Mouse (Mus musculus): ENCODE measurements around the gene Ramp3. TPM values are rescaled to one million over a fixed set of nuclear protein-coding genes. Genes with fewer than 3 reads are reported as not detected.

Ramp3 gene
- polyA plus RNA-seq, 1 experiment: 3.5 TPM

DNA sequence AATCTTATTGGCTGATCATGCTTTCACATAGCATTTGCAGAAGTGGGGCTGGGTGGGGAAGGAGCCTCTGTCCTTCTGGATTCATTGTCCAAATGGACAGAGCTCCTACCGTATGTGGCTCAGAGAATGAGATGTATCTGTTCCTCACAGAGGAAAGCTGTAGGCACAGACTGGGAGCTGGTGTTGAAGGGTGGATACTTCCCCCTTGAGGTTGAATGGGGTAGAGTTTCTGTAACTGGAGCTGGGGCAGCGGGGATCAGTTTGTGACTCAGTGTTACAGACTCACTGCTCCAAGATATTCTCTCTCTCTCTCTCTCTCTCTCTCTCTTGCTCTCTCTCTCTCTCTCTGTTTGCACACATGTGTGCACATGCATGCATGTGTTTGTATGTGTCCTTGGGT, 11.7 kb downstream of the Ramp3 start:
- Histone ChIP-seq H3K4me3 (ENCODE audit: low read depth, low read length) (no peak overlapping the region), H3K4me1 (ENCODE audit: control insufficient read depth, insufficient read depth, insufficient read length, low read length) (no peaks in the 10 kb centered on the region), H3K27me3 (ENCODE audit: control insufficient read depth, insufficient read depth, low read length) (no peaks in the 10 kb centered on the region), H3K36me3 (ENCODE audit: control insufficient read depth, insufficient read depth, low read length) (no peaks in the 10 kb centered on the region), H3K27ac (ENCODE audit: insufficient read depth, low read depth, low read length) (no peak overlapping the region)
- 53% methylated on average over 2 of the region's 2 CpGs for WGBS
- no peak for TF ChIP-seq POLR2A (IDR thresholded peaks at IDR 0.05; ENCODE audit: low read depth, low read length)
- no peak for TF ChIP-seq CTCF (IDR thresholded peaks at IDR 0.05; ENCODE audit: extremely low read depth, insufficient read length, insufficient replicate concordance, low read depth, low read length)

DNA sequence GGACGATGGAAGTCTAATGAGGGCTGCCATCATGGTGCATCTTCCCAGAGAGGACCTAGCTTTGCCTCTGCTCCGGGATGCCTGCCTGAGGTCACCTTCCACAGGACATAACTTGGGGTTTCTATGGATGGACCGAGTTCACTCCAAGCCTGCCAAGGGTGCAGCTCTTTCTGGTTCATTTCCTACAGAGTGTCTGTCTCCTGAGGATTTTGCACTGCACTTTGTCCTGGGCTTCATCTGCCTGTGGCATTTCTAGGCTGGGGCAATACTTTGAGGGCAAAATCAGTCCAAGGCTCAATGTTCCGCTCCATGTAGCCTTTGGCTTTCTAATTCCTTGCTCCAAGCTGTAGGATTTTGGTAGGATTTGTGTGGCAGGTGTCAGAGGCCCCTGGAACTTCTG, 12.5 kb downstream of the Ramp3 start:
- Histone ChIP-seq H3K36me3 (ENCODE audit: control insufficient read depth, insufficient read depth, low read length) (no peaks in the 10 kb centered on the region), H3K4me3 (ENCODE audit: low read depth, low read length) (no peak overlapping the region), H3K27me3 (ENCODE audit: control insufficient read depth, insufficient read depth, low read length) (no peaks in the 10 kb centered on the region), H3K27ac (ENCODE audit: insufficient read depth, low read depth, low read length) (no peak overlapping the region), H3K4me1 (ENCODE audit: control insufficient read depth, insufficient read depth, insufficient read length, low read length) (no peaks in the 10 kb centered on the region)
- 83% methylated on average over 4 of the region's 4 CpGs for WGBS
- no peak for TF ChIP-seq POLR2A (IDR thresholded peaks at IDR 0.05; ENCODE audit: low read depth, low read length)
- TF ChIP-seq CTCF (IDR thresholded peaks at IDR 0.05; ENCODE audit: extremely low read depth, insufficient read length, insufficient replicate concordance, low read depth, low read length): no peak

DNA sequence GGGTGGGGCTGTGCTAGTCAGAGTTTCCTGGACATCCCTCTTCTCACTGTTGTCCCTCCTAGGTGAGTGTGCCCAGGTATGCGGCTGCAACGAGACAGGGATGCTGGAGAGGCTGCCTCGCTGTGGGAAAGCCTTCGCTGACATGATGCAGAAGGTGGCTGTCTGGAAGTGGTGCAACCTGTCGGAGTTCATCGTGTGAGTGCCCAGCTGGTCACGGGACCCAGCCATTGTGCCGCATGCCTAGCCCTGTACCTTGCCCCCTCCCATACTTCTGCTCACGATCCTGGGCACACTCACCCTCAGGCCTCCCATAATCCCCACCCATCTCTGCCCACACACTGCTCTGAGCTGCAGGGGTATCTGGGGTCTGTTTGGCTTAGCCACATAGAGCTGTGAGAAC, 16.4 kb downstream of the Ramp3 start:
- 67% methylated on average over 9 of the region's 9 CpGs for WGBS
- no peaks in the 10 kb centered on the region for H3K36me3 ChIP-seq (ENCODE audit: control insufficient read depth, insufficient read depth, low read length)
- TF ChIP-seq POLR2A (IDR thresholded peaks at IDR 0.05; ENCODE audit: low read depth, low read length): no peak
- TF ChIP-seq CTCF (IDR thresholded peaks at IDR 0.05; ENCODE audit: extremely low read depth, insufficient read length, insufficient replicate concordance, low read depth, low read length): no peak
- no peak overlapping the region for H3K4me3 ChIP-seq (ENCODE audit: low read depth, low read length)
- no peak overlapping the region for H3K27ac ChIP-seq (ENCODE audit: insufficient read depth, low read depth, low read length)
- no peaks in the 10 kb centered on the region for H3K27me3 ChIP-seq (ENCODE audit: control insufficient read depth, insufficient read depth, low read length)
- no peaks in the 10 kb centered on the region for H3K4me1 ChIP-seq (ENCODE audit: control insufficient read depth, insufficient read depth, insufficient read length, low read length)

DNA sequence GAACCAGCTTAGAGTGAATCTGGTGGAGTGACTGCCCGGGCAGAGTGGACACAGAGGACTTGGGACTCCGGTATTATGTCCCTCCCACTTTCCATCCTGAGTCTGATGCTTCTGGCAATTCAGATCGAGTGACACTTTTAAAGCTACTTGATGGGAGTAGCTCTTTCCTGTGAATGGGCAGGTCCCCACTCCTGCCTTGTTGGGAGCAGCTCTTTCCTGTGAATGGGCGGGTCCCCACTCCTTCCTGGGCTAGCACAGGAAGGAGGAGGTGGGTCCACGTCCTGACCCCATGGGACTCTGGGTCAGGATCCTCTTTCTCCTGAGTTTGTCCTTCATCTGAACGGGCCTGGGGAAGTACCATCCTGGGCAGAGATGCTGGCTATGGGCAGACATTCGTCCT, 17.1 kb downstream of the Ramp3 start:
- no peak overlapping the region for H3K27ac ChIP-seq (ENCODE audit: insufficient read depth, low read depth, low read length)
- WGBS: 51% methylated on average over 7 of the region's 7 CpGs
- no peak overlapping the region for H3K4me3 ChIP-seq (ENCODE audit: low read depth, low read length)
- H3K27me3 ChIP-seq (ENCODE audit: control insufficient read depth, insufficient read depth, low read length): no peaks in the 10 kb centered on the region
- no peaks in the 10 kb centered on the region for H3K36me3 ChIP-seq (ENCODE audit: control insufficient read depth, insufficient read depth, low read length)
- TF ChIP-seq CTCF (IDR thresholded peaks at IDR 0.05; ENCODE audit: extremely low read depth, insufficient read length, insufficient replicate concordance, low read depth, low read length) (no peak), POLR2A (IDR thresholded peaks at IDR 0.05; ENCODE audit: low read depth, low read length) (no peak)
- H3K4me1 ChIP-seq (ENCODE audit: control insufficient read depth, insufficient read depth, insufficient read length, low read length): no peaks in the 10 kb centered on the region

DNA sequence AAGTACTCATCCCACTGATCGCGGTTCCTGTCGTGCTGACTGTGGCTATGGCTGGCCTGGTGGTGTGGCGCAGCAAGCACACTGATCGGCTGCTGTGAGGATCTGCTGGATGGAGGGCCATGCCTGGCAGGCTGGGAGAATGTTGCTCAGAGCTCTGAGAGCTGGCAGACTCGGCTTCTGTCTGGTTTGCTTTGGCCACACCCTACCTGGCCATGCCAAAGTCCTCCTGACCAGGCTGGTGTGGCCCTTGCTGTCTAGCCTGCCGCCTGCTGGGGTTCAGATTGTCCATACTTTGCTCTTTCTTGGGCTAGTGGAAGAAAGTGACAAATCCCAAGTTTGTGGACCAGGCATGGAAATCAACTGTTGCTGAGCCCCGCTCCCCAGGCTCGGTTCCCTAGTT, 18.3 kb downstream of the Ramp3 start:
- Histone ChIP-seq H3K4me3 (ENCODE audit: low read depth, low read length) (no peak overlapping the region), H3K27ac (ENCODE audit: insufficient read depth, low read depth, low read length) (no peak overlapping the region), H3K4me1 (ENCODE audit: control insufficient read depth, insufficient read depth, insufficient read length, low read length) (no peaks in the 10 kb centered on the region), H3K36me3 (ENCODE audit: control insufficient read depth, insufficient read depth, low read length) (no peaks in the 10 kb centered on the region), H3K27me3 (ENCODE audit: control insufficient read depth, insufficient read depth, low read length) (no peaks in the 10 kb centered on the region)
- WGBS: 70% methylated on average over 9 of the region's 9 CpGs
- TF ChIP-seq CTCF (IDR thresholded peaks at IDR 0.05; ENCODE audit: extremely low read depth, insufficient read length, insufficient replicate concordance, low read depth, low read length): no peak
- TF ChIP-seq POLR2A (IDR thresholded peaks at IDR 0.05; ENCODE audit: low read depth, low read length): no peak

DNA sequence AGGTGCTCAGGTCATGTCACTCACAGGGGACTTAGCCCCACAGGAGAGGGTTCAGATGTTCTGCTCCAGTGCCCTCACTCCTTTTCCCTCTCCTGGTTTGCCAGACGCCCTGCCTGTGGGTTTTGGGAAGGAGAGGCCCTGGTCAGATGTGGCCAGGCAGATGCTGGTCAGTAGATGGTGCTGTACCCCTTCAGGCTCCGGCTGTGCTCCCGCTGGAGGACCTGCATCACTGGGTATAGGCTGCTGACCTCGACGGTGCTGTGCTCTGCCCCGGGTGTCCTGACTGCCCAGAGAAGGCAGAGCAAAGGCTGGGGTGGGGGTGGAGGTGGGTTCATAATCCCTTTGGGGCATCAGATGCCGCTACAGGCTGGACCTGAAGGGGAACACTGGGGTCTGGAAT, 19.2 kb downstream of the Ramp3 start:
- no peak overlapping the region for H3K27ac ChIP-seq (ENCODE audit: insufficient read depth, low read depth, low read length)
- no peaks in the 10 kb centered on the region for H3K36me3 ChIP-seq (ENCODE audit: control insufficient read depth, insufficient read depth, low read length)
- 44% methylated on average over 7 of the region's 7 CpGs for WGBS
- H3K27me3 ChIP-seq (ENCODE audit: control insufficient read depth, insufficient read depth, low read length): no peaks in the 10 kb centered on the region
- H3K4me1 ChIP-seq (ENCODE audit: control insufficient read depth, insufficient read depth, insufficient read length, low read length): no peaks in the 10 kb centered on the region
- no peak overlapping the region for H3K4me3 ChIP-seq (ENCODE audit: low read depth, low read length)
- TF ChIP-seq POLR2A (IDR thresholded peaks at IDR 0.05; ENCODE audit: low read depth, low read length) (no peak), CTCF (IDR thresholded peaks at IDR 0.05; ENCODE audit: extremely low read depth, insufficient read length, insufficient replicate concordance, low read depth, low read length) (no peak)

DNA sequence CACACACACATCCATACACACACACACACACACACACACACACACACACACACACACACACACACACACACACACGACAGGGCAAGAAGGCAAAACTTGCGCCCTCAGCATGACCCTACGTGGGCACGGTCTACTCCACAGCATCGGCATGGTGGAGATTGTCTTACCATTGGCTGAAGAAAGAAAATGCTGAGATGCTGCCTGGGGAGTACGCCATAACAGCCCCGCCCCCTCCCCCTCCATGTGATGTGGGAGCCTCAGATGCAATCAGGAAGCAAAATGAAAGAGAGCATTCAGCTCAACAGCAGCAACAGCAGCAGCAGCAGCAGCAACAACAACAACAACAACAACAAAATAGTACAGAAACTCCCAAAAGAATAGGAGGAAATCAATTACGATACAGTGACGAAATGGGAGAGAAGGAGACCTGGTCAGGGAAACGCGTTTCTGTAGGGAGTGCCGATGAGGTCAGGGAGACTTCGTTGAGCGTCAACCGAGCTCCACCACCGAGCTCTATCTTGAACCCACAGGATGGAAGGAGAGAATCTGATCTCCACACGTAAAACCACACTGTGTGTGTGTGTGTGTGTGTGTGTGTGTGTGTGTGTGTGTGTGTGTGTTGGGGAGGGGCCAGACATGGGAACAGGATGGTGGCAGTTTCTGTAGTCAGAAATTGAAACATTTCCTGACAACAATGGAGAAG, 21.5 kb downstream of the Ramp3 start:
- WGBS: 64% methylated on average over 17 of the region's 17 CpGs
- Histone ChIP-seq H3K4me1 (ENCODE audit: control insufficient read depth, insufficient read depth, insufficient read length, low read length) (no peaks in the 10 kb centered on the region), H3K27ac (ENCODE audit: insufficient read depth, low read depth, low read length) (no peak overlapping the region), H3K27me3 (ENCODE audit: control insufficient read depth, insufficient read depth, low read length) (no peaks in the 10 kb centered on the region), H3K4me3 (ENCODE audit: low read depth, low read length) (peak overlapping the region; percentile 22), H3K36me3 (ENCODE audit: control insufficient read depth, insufficient read depth, low read length) (no peaks in the 10 kb centered on the region)
- TF ChIP-seq POLR2A (IDR thresholded peaks at IDR 0.05; ENCODE audit: low read depth, low read length) (no peak), CTCF (IDR thresholded peaks at IDR 0.05; ENCODE audit: extremely low read depth, insufficient read length, insufficient replicate concordance, low read depth, low read length) (no peak)
